Mouse (Mus musculus): ENCODE data around the gene Golgb1.

Gene Golgb1

DNA sequence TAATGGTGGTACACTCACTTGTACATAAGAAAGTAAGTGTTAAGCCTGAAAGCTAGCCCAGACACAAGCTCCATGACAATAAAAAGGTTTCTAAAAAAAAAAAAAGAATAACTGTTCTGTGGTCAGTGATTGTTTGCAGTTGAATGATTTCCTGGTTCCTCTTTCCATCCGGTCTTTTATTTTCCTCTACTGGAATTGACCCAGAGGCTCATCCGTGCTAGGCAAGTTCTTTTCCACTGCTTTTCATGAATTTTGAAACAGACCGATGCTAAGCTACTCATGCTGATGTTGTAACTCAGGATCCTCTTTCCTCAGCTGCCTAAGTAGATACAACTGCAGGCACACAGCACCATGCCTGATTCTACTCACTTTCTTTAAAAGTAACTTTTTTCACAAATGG is 45.5 kb downstream of the Golgb1 start:
- no peak for DNase-seq (ENCODE audit: low spot score)

DNA sequence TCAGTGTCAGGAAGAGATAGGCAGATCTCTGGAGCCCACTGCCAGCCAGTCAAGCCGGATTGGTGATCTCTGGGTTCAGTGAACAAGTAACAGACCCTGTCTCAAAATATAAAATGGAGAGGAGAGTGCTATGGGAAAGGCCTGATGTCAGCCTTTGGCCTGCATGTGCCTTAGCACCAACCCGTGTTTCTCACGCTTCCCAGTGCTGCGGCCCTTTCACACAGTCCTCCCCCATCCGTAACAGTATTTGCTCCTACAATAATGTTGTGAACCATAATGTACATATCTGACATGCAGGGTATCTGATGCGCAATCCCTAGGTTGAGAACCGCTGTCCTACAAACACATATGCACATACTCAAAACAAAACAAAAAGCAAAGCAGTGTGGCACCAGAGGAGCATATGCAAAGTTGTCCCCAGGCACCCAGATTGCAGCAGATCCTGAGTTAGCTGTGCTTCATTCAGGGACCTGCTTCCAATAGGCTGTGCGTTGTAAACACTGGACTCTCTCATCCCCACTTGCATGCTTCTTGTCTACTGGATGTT is 46.2 kb downstream of the Golgb1 start:
- no peak for DNase-seq (ENCODE audit: low spot score)

DNA sequence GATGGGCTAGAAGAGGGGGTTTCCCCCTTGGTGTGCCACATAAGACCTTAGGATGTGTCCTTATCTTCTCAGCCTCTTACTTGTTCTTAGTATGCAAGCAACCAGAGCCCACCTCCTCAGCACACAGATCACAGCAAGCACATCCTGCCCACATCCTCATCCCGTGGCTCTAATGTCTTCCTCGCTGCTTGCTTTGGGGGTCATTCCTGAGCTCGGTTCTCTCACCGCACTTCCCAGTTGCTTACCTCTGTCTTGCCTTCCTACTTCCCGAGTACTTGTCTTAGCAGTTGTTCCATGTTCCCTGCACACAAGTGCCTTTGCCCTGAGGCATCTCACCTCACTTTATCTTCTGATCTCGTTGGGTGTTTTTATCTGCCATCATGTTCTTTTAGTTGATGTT is 47.0 kb downstream of the Golgb1 start:
- DNase-seq (ENCODE audit: low spot score) = no peak

DNA sequence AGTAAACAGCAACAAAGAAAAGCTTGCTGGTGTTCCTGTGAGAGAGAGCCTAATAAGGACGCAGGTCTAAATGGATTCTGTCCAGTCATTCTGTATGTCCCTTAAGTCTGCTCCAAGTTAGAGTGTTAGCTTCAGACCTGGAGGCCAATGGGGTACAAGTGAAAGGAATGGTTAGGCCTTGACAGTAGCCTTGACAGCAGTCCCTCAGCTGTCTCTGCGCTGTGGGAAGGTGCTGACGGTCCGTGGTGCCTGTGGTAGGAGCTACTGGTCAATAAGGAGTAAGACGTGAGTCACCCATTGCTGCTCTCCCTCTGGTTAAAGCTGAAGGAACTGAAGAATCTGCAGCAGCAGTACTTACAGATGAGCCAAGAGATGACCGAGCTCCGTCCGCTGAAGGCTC is 49.4 kb downstream of the Golgb1 start:
- DNase-seq (ENCODE audit: low spot score) = no peak

DNA sequence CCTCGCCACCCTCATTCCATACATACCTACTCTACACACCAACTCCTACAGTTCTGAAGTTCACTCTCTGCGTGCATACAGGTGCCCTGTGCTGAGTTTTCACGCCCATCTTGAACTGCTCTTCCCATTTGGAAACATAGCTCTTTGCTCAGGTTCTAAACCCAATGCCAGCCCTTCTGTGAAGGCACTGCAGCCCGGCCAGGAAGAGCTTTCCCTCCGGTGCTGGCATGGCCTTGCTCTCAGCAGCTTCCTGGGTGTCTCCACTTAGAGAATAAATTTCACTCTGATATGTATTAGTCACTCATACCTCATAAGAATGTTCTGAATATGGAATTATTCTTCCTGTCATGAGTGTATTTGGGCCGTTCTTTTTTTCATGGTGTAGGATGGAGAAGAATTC is 50.4 kb downstream of the Golgb1 start:
- DNase-seq (ENCODE audit: low spot score) = no peak

DNA sequence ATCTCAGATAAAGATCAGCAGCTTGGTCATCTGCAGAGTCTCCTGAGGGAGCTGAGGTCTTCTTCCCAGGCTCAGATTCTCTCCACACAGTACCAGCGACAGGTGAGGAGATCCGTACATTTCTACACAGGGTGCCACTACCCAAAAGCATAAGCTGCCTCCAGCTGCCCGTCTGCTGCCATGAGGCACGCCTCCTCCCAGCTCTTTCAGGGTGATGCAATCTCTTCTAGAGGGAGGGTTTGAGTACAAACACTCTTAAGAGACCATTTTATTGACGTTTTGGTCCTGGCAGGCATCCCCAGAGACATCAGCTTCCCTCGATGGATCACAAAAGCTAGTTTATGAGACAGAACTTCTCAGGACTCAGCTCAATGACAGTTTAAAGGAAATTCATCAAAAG is 50.9 kb downstream of the Golgb1 start:
- no peak for DNase-seq (ENCODE audit: low spot score)

DNA sequence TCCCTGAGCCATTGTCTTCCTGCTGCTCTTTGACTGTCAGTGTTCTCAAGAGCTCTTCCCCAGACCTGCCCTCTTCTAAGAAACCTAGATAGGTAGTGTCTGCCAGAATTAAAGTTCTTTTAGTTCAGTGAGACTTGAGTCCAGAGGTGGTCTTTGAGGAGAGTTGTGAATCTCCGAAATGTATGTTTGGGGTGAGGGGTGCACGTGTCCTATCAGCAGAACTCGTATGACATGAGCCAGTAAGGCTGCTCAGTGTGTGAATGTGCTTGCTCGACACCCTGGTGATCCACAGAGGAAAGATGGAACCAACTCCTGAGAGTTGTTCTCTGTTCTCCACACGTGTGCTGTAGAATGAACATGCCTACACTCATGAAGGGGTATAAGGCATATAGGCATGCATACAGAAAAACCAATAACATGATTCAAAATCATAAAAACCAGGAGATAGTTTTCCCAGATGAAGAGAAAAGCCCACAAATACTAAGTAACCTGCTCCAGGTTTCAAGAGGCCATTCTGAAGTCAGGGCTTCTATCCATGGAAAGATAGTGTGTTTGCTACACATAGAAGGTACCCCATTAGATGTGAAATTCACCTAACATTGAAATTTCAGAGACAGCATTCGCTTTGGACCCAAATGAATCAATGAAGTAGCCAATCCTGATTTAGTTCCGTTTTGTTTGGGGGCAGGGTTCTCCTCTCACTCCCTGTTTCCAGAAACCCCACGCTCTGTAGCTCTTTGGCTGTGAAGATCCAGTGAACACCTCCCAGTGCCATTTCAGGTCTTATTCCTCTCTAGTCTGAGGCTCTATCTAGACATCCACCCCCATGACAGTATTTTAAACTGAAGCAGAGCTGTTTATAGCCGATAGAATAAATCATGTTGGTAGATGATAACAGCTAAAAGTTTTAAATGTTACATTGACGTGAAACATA is 51.8 kb downstream of the Golgb1 start:
- no peak for DNase-seq (ENCODE audit: low spot score)

DNA sequence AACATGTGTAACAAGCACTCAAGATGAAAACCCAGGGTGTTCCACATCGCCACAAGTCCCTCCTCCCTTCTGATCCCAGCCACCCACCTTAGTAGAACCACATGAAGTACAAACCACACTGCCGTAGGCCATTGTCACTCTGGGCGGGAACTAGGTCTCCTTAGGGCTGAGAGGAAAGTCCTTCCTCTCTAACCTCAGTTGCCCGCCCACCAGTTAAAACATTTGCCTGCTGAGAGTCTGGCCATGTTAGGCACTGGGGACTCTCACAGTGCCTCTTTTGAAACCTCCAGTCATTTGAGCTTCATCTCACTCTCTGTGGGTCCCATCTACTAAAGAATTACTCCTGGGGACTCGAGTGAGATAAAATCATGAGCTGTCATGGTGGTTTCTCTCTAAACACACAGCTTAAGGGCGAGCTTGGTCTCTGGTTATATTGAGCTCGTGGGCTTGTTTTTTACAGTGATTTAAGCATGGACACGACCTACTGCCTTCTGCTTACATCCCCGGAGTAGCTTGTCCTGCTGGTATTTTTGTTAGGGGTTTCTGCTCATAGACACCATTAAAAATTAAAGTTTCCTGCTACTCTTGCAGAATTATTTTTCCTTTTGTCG is 52.7 kb downstream of the Golgb1 start:
- DNase-seq (ENCODE audit: low spot score) = no peak

DNA sequence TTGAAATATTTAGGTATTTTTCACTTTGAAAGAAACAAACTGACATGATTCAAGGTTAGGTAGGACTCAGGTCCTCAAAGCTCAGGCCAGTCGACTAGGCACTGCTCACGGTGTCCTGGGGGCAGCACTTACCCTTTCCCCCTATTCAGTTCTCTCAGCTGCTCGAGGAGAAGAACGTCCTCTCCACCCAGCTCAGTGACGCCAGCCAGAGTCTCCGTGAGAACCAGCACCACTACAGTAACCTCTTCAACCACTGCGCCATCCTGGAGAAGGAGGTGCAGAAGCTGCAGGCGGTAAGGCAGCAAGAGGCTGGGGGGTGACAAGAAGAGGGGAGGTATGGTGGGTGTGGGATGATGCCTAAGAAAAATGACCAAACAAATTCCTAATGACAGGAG is 53.2 kb downstream of the Golgb1 start:
- DNase-seq (ENCODE audit: low spot score) = no peak

DNA sequence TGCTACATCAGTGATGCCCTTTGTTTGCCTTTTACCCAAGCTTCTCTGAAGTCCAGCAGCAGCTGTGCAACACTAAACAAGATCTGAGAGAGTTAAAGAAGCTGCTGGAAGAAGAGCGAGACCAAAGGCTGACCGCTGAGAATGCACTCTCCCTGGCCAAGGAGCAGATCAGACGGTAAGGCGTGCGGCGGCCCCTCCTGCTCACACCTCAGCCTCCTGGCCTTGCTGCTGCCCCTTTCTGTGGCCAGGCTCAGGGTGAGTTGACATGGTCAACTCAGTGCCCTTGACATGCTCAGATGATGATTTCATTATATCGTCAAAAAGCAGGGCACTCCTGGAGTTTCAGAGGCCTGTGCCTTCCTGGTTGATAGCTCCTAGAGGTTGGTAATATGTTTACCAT is 54.3 kb downstream of the Golgb1 start:
- no peak for DNase-seq (ENCODE audit: low spot score)

DNA sequence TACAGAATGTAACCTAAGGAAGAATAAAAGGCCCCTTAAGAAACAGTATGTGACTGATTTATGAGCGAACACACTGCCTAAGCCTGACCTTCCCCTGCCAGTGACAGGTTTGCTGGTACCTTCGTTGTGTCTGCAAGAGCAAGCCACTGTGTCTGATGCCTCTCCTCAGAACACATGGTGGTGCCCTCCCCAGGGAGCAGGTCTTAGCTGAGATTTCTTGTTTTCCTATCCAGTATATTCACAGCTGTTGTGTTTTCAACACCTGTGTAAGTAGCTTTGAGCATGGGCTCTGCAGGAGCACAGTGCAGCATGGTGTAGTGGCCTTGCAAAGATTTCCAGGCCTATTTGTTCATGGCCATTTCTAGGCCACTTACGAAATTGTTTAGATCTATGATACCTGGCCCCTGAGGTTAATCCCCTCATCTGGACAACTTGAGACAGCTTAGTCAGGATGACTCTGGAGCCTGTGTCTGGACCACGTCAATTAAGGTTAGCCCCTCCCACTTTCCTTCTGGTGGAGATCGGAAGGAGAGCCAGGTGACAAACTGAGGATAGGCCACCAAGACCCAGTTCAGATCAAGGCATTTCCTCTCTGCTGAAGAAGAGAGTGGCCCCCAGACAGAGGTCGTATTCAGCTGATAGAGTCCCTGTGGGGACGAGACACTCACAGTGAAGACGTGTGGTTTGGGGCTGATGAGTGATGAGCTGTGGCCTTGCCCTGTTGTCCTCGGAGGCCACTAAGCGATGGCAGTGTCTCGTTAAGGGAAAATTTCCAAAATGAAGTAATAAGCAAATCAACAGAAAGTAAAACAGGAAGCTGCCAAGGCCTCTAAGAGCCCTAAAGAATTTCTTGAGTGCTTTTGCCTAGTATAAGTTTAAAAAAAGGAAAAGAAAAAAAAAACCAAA is 55.5 kb downstream of the Golgb1 start:
- DNase-seq (ENCODE audit: low spot score) = no peak

DNA sequence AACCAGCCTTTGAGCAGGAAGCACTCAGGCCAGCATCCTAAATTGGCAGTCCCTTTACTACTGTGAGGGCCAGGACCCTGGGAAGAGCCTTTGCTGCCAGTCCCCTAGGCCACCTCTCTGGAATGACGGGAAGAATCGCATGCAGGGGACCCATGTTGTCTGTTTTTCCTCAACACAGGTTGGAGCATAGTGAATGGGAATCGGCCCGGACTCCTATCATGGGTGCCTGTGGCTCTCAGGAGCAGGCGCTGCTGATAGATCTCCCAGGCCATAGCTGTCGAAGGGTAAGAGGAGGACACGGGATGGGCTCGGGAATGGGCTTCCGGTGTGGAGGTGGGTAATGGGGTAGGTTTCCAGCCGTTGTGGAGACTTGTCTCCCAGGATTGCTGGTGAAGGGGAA is 56.4 kb downstream of the Golgb1 start:
- no peak for DNase-seq (ENCODE audit: low spot score)

DNA sequence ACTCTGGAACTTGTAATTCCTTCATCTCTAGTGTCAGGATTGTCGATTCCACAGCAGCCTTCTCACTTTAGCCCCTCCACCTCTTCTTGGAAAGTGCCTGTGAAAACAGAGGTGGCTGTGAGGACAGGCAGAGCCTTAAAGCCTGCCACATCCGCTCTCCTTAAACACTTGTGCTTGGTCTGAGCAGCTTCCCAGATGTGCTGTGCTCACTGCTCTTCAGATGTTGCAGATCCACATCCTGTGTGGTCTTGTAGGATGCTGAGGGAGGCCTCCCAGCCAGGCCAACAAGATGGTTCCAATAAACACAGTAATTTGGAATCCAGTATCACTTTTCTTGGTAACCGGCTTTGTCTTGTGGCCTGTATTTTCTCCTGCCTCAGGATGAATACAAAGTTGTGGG is 57.0 kb downstream of the Golgb1 start:
- no peak for DNase-seq (ENCODE audit: low spot score)

DNA sequence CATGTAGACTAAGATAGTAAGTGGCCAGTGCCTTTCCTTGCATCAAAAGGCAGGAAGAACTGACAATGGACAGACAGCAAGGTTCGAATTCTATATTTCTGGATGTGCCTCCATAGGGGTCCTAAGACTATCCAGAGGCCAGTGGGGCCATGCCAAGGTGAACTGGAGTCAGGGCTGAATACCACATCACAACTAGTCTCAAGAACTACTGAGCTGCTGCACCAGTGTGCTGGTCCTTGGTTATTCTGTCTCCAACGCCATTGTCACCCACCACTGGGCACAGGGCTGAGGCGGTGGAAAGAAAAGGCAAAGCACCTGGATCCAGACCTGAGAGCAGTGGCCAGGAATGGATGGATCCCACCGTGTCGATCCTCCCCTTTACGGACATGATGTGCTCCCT is 57.6 kb downstream of the Golgb1 start:
- no peak for DNase-seq (ENCODE audit: low spot score)

DNA sequence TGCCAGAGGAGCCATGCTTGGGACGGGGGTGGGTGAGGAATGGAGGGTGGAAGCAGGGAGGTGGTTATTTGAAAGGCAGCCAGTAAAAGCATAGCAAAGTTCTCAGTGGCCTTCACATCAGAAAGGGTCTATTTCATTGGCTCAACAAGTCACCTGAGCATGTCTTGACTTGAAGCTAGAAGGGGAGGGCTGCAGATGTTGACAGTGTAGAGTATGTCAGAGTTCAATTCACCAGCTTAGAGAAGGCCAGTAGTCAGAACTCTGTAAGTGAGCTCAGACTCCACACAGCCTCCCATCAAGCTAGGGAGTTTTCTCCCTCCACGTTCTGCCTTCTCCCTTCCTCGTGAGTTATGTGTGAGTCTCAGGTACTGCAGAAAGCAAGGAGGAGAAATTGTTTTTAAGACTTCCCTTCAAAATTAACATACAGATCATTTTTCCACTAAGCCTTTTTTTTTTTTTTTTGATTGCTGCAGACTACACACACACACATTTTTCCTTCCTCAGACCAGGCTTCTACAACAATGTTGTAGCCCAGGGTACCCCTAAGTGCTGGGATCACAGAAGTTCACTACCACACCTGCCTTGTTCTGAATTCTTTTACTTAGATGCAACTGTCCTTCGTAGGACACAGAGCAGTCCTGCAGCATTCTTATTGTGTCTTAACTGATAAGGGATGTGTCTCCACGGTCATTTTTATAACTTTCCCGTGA is 59.3 kb downstream of the Golgb1 start:
- no peak for DNase-seq (ENCODE audit: low spot score)

DNA sequence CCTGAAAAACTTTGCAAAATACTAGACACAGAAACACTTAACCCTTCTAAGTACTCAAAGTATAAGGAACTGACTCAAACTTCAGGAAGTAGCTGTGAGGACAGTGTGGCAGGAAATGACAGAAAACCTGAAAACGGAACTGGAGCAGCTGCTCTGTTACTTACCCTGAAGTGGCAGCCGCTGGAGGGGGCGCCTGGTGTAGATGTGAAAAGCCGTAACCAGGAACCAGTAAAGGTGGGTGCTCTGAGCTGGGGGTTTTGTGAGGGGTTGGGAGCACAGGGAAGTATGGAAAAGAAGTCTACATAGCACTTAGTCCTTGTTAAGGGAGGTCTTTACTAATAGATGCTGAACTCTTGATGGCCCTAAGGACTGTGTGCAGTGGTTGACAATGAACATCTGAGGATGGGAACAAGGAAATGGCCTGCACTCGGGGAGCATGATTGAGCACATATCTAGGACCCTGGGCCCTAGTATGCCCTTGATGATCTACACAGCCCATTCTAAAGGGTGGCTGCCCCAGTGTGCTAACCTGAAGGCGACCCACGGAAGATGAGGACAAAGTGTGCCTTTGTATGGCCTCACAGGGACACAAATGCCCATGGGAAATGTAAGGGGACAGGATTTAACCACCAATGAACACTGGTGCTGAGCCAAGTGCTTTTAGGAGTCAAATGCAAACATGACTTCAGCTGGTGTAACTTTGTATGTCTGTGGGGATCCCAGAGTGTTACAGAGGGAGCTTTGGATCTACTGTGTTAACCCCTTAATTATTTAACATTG is 60.1 kb downstream of the Golgb1 start, which contains the start of gene Hcls1:
Hcls1 (plus strand) TSS at position 143 of the 780 bp plus-strand sequence.
- no peak for DNase-seq (ENCODE audit: low spot score)

DNA sequence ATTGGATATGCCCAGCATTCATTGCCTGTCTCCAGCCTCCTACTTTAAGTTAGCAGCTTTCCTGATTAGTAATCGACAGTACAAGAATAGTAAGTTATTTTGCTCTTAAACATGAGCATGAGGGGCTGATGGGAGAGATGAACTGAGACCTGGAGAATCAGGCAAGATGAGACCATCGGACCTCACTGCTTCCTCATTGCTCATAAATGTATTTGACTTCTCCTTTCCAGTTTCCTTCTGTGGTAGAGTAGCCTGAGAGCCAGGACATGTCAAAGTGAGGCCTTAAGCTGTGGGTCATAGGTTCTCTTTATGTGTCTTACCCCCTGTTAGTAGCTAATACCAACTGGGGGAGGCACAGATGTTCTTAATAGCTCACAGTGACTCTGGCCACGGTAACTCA is 60.9 kb downstream of the Golgb1 start:
- no peak for DNase-seq (ENCODE audit: low spot score)

DNA sequence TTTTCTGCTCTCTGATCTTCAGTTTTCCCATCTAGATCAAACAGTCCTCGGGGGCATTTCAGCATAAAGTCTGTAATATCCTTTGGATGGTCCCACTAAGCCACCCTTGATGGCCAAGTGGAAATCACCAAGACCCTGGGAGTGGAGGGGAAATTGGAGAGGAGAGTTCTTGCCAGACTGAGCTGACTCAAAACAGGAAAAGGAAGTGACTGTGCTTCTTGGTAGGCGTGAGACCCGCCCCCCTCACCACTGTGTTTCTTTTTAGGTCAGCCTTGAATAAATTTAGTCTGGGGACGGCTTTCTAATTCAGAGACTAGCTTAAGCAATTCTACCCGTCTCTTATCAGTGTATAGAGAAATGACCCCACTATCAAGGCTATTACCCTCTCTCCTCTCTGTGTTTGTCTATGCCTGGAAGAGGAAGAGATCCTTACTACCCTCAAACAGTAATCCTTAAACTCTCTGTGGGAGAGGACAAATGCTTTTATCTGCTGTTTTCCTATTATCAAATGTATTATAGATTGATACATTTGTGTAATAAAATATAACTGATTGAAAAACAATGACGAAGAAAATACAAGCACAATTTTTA is 66.3 kb downstream of the Golgb1 start:
- no peak for DNase-seq (ENCODE audit: low spot score)

DNA sequence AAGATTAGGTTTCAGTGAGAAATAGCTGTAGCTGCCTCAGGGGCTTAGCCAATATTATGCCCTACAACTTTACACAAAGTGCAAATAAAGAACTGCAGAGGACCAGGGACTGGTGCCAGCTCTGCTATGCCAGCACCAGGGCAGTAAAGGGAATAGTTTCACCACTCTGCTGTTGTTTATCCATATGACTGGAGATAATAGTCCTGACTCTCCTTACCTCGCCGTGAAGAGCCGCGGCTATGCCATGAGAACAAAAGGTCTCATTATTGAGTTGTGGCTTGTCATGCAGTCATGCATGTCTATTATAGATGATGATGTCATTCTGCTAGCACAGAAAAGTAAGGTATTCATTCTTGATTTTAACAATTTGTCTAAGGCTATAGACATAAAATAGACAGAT is 67.0 kb downstream of the Golgb1 start:
- no peak for DNase-seq (ENCODE audit: low spot score)

DNA sequence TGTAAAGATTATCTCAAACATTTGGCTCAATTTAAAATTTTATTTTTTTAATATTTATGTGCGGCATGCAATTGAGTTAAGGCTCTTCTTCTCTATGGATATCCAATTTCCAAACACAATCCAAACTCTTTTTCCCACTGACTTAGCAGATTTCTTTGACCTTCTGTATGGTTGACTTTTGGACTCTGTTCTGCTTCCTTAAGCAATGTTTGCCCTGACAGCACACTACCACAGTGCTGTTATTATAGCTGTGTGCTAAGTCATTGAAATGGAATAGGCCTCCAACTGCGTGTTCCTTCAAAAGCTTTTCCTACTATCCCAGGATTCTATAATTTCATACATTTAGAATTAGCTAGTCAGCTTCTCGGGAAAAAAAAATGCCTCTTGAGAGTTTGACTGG is 68.7 kb downstream of the Golgb1 start:
- DNase-seq (ENCODE audit: low spot score) = no peak

Data from ovary, postnatal 36 days (tissue).